Mouse (Mus musculus): ENCODE measurements around the gene Rnf187.

DNA sequence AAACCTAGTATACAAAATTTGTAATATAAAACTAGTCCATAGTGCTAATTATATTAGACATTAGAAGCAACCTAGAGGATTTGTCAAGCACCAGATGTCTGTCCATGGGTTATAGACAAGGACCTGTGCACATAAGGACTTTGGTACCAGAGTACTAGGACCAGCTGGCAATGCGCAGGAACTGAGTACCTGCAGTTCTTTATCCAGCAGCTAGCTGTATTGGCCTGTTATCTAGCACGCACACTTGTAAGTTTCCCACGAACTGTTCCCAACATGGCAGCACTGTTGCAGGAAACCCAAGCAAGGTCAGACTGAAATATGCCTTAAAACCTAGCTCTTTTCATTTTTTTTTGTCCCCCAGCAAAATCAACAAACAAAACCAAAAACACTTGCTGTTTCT lies 8.5 kb downstream of the Rnf187 start:
- TF ChIP-seq MAX (IDR thresholded peaks at IDR 0.05; ENCODE audit: low read length) (no peak), TCF12 (IDR thresholded peaks at IDR 0.05; ENCODE audit: low read depth, low read length) (no peak)
